Mouse (Mus musculus) liver, postnatal 0 days (tissue): Measurements from ENCODE around the gene Sncb.

ENCODE experiments used
- CTCF ChIP-seq: sonication (generic); IDR thresholded peaks from 2 replicates; pipeline ENCODE4 v1.5.1; 2016; ENCODE audit warnings: antibody characterized with exemption, low read depth
- EP300 ChIP-seq: IDR thresholded peaks from 2 replicates; pipeline ENCODE4 v1.6.1; 2016; ENCODE audit warnings: antibody characterized with exemption, low read depth, mild to moderate bottlenecking

- no peak for TF ChIP-seq CTCF
- no peak for TF ChIP-seq EP300
These were observed 15.7 kb downstream of the Sncb start for GRCm38 (mm10) chr13:54750699-54751098.
